Mouse (Mus musculus) thymus, postnatal 25 days (tissue): ENCODE measurements around the gene Gm8104.
"Not testable (repeated sequence)": the region's sequence is repeated elsewhere in the genome, so short reads cannot be mapped to it uniquely, and the experiment has no call there.

Experiments used
- DNase-seq: peaks from one replicate; pipeline ENCODE4 v3.0.0; 2022

Gene Gm8104

GRCm38 (mm10) chr14:43100301-43100700, at the start of gene Gm8104:
Gene Gm8104, plus strand, starts transcription at chr14:43100601.
- not testable (repeated sequence) for DNase-seq

GRCm38 (mm10) chr14:43058063-43058462, 42.3 kb upstream of the Gm8104 start:
- DNase-seq = not testable (repeated sequence)

GRCm38 (mm10) chr14:43060179-43060578, 40.2 kb upstream of the Gm8104 start:
- not testable (repeated sequence) for DNase-seq

- not testable (repeated sequence) for DNase-seq
Measured at GRCm38 (mm10) chr14:43076543-43076942, 23.9 kb upstream of the Gm8104 start, which contains the start of gene Gm8094. Gene Gm8094, minus strand, starts transcription at chr14:43076643.

- DNase-seq = not testable (repeated sequence)
Measured at GRCm38 (mm10) chr14:43084936-43085730, 15.3 kb upstream of the Gm8104 start.

GRCm38 (mm10) chr14:43089103-43089919, 11.1 kb upstream of the Gm8104 start:
- not testable (repeated sequence) for DNase-seq

- not testable (repeated sequence) for DNase-seq
Measured at GRCm38 (mm10) chr14:43119673-43120072, 19.3 kb downstream of the Gm8104 start.

- not testable (repeated sequence) for DNase-seq
Measured at GRCm38 (mm10) chr14:43126286-43126685, 25.9 kb downstream of the Gm8104 start.
